Mouse (Mus musculus) CD4-positive helper T cell, adult 2 months (primary cell): ENCODE measurements at regions not wholly inside any gene's neighbourhood (a gene's known extent, or its start where the extent isn't known, plus 50 kb on each side); places are given as distances from the start of the nearest gene placed in this dataset.
A peak's percentile ranks its signal among the peaks of the same experiment; 100 is the strongest.

ENCODE experiments used
- DNase-seq: peaks from one replicate; pipeline ENCODE4 v3.0.0-alpha.2; 2012; ENCODE audit warnings: low read depth, missing footprints, low spot score

- no peak for DNase-seq
These were observed 2258.0 kb downstream of the 4930444P10Rik start for GRCm38 (mm10) chr1:13834860-13835840.

GRCm38 (mm10) chr1:13807786-13808185 is 2285.3 kb downstream of the 4930444P10Rik start:
- no peak for DNase-seq

GRCm38 (mm10) chr1:13800460-13800859 is 2292.7 kb downstream of the 4930444P10Rik start:
- DNase-seq = no peak

- DNase-seq = no peak
These were observed 2294.3 kb downstream of the 4930444P10Rik start for GRCm38 (mm10) chr1:13798848-13799247.

- no peak for DNase-seq
These were observed 2297.9 kb downstream of the 4930444P10Rik start for GRCm38 (mm10) chr1:13795196-13795595.

GRCm38 (mm10) chr1:13789318-13790085 is 2303.6 kb downstream of the 4930444P10Rik start:
- DNase-seq = peak; percentile 54

- no peak for DNase-seq
These were observed 2306.1 kb downstream of the 4930444P10Rik start for GRCm38 (mm10) chr1:13787016-13787415.

GRCm38 (mm10) chr1:13784396-13784795 is 2308.7 kb downstream of the 4930444P10Rik start:
- DNase-seq = peak; percentile 54

GRCm38 (mm10) chr1:13782633-13783032 is 2310.5 kb downstream of the 4930444P10Rik start:
- no peak for DNase-seq

GRCm38 (mm10) chr1:13772106-13772505 is 2321.0 kb downstream of the 4930444P10Rik start:
- DNase-seq = no peak

GRCm38 (mm10) chr1:13771014-13771463 is 2322.1 kb downstream of the 4930444P10Rik start:
- DNase-seq = no peak

- peak; percentile 68 for DNase-seq
These were observed 2338.6 kb downstream of the A830018L16Rik start for GRCm38 (mm10) chr1:13752479-13752878.

- DNase-seq = no peak
These were observed 2337.5 kb downstream of the A830018L16Rik start for GRCm38 (mm10) chr1:13751381-13751780.
